Mouse (Mus musculus): ENCODE results near the gene A630076J17Rik. TPM values are rescaled to one million over a fixed set of nuclear protein-coding genes. Genes with fewer than 3 reads are reported as not detected.

The A630076J17Rik gene
- polyA plus RNA-seq, 1 experiment from 2014 or later, result 0.54 TPM

DNA sequence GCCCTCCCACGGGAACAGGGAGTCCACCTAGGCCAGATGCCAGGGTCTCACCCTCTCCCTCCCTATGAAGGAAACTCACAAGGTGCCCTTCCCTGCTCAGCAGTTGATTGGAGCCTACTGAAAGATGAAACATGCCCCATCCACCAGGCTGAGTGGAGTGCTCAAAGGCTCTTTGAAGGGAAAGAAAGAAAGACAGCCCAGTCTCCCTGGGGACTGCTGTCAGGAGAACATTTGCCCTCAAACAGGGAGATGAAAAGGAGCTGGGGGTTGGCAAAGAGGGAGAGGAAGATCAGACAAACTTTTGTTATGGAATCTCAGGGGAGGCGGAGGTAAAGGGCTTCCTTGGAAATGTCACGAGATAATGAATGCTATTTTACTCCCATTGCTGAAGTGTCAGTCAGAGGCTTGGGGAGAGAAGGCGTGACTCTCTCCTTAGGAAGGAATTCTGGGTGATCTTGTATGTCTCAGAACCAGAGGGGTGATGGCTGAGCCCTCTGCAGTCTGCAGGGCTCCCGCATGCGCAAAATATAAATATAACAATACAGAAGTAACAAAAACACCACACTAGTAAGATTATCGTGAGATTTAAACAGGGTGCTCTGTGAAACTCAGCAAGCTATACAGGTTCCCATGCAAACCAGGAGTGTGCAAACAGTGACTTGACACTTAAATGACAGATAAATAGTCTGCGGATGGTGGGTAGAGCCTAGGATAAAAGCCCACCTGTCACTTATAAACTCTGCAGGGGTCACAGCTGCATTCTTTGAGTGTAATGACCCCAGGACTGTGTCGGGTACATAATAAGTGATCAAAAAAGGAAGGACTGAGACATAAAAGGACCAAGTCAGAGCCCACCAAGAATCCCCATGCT lies 28.9 kb upstream of the A630076J17Rik start:
- no peaks in the 10 kb centered on the region for H3K27me3 ChIP-seq (ENCODE audit: insufficient read depth, low read length)
- no peak for TF ChIP-seq CTCF (IDR thresholded peaks at IDR 0.05; ENCODE audit: low read depth)
- H3K27ac ChIP-seq (ENCODE audit: low read depth), result no peak overlapping the region
- ATAC-seq (ENCODE audit: insufficient read depth) (no peak), DNase-seq (no peak)
- H3K9ac ChIP-seq, result no peak overlapping the region
- H3K4me3 ChIP-seq (ENCODE audit: low read depth, low read length), result no peak overlapping the region
- 33% methylated on average over 9 of the region's 9 CpGs for WGBS
- H3K9me3 ChIP-seq (ENCODE audit: low read depth, low read length), result no peaks in the 10 kb centered on the region
- no peaks in the 10 kb centered on the region for H3K4me1 ChIP-seq (ENCODE audit: insufficient read depth)
- H3K36me3 ChIP-seq (ENCODE audit: insufficient read depth), result no peaks in the 10 kb centered on the region
- no peak overlapping the region for H3K4me2 ChIP-seq

DNA sequence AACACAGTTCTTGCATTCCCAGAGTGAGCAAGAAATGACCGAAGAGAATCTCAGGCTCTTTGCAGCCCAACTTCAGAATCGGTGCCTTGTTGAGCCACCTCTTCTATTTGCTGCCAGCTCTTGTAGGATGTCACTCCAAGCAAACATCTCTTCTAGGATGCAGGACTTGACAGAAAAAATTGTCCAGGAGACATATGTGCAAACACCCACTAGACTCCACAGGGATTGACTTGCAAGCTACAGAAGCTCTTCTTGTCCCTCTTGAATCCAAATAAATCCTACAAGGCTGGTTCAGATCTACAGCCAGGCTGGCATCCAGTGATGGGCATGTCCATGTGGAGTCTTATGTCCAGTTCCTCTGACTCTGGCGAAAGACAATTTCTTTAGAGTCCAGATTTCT lies 26.0 kb upstream of the A630076J17Rik start:
- Histone ChIP-seq H3K27ac (ENCODE audit: low read depth) (no peak overlapping the region), H3K36me3 (ENCODE audit: insufficient read depth) (no peaks in the 10 kb centered on the region), H3K4me3 (ENCODE audit: low read depth, low read length) (no peak overlapping the region), H3K4me1 (ENCODE audit: insufficient read depth) (no peaks in the 10 kb centered on the region), H3K27me3 (ENCODE audit: insufficient read depth, low read length) (no peaks in the 10 kb centered on the region), H3K9ac (no peak overlapping the region), H3K4me2 (no peak overlapping the region), H3K9me3 (ENCODE audit: low read depth, low read length) (no peaks in the 10 kb centered on the region)
- no peak for ATAC-seq (ENCODE audit: insufficient read depth)
- DNase-seq, result no peak
- no peak for TF ChIP-seq CTCF (IDR thresholded peaks at IDR 0.05; ENCODE audit: low read depth)
- whole genome bisulfite sequencing, result 82% methylated on average over 3 of the region's 3 CpGs

DNA sequence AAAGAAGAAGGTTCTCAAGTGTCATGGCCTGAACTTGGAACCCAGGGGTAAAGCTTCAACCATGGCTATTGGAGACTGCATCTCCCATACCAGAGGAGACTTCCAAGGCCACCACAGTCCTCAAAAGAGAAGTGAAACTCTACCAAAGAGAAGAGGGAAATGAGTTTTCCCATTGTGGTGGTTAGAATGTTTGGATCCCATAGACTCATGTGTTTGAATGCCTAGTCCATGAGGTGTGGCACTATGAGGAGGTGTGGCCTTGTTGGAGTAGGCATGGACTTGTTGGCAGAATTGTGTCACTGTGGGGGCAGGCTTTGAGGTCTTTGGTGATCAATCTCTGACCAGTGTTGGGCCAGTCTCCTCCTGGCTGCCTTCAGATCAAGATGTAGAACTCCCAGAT lies 25.2 kb upstream of the A630076J17Rik start:
- Histone ChIP-seq H3K4me1 (ENCODE audit: insufficient read depth) (no peaks in the 10 kb centered on the region), H3K4me2 (no peak overlapping the region), H3K4me3 (ENCODE audit: low read depth, low read length) (no peak overlapping the region), H3K27ac (ENCODE audit: low read depth) (no peak overlapping the region), H3K9me3 (ENCODE audit: low read depth, low read length) (no peaks in the 10 kb centered on the region), H3K36me3 (ENCODE audit: insufficient read depth) (no peaks in the 10 kb centered on the region), H3K27me3 (ENCODE audit: insufficient read depth, low read length) (no peaks in the 10 kb centered on the region), H3K9ac (no peak overlapping the region)
- TF ChIP-seq CTCF (IDR thresholded peaks at IDR 0.05; ENCODE audit: low read depth), result no peak
- DNase-seq, result no peak
- no peak for ATAC-seq (ENCODE audit: insufficient read depth)

DNA sequence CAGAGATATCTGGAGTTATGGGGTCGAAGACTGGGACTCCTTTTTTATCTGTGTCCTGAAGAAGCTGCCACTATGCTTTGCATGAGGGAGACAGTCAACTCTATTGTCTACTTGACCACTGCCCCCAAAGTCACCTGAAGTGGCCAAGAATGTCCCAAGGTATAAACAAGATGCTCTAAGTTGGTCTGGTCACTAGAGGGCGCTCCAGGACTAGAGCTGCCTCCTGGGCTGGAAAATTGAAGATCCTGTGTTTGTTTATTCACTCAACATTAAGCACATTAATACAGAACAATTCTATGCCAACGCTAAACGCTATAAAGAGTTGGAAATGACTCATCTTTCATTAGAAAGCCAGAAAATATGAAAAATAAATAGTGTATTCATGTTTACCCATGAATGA lies 24.4 kb upstream of the A630076J17Rik start:
- no peaks in the 10 kb centered on the region for H3K36me3 ChIP-seq (ENCODE audit: insufficient read depth)
- no peak overlapping the region for H3K9ac ChIP-seq
- WGBS, result 8% methylated on average over 4 of the region's 4 CpGs
- TF ChIP-seq CTCF (IDR thresholded peaks at IDR 0.05; ENCODE audit: low read depth), result peak; percentile 85
- DNase-seq (peak; percentile 86), ATAC-seq (ENCODE audit: insufficient read depth) (no peak)
- H3K27me3 ChIP-seq (ENCODE audit: insufficient read depth, low read length), result no peaks in the 10 kb centered on the region
- H3K27ac ChIP-seq (ENCODE audit: low read depth), result no peak overlapping the region
- H3K9me3 ChIP-seq (ENCODE audit: low read depth, low read length), result no peaks in the 10 kb centered on the region
- no peak overlapping the region for H3K4me2 ChIP-seq
- H3K4me1 ChIP-seq (ENCODE audit: insufficient read depth), result no peaks in the 10 kb centered on the region
- H3K4me3 ChIP-seq (ENCODE audit: low read depth, low read length), result no peak overlapping the region

DNA sequence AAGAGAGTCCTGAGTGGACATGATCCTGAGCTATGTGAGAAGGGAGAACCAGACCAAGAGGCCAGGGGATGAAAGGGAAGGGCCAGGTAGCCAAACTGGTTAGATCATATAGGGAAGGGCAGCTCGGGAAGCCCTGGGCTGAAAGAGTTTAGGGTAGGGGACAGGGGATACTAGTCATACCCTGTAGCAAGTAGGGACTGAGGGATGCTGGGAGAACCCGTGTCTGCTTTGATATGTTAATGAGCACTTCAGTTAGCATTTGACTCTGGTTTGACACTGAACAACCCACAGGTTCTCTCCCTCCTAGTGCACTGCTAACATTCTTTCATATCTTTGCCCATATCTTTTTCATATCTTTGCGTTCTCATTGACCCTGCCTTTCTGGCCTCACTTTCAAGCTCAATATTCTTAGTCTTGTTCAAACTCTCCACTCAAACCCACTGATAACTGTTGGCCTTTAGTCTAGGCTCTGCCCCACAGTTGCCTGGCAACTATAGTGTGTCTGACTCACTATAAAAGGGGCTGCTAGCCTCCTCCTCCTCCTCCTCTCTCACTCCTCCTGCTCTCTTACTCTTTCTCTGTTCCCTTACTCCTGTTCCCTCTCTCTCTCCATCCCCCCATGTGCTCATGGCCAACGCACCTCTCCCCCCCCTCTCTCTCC lies 23.8 kb upstream of the A630076J17Rik start:
- peak; percentile 6 for DNase-seq
- Histone ChIP-seq H3K27me3 (ENCODE audit: insufficient read depth, low read length) (no peaks in the 10 kb centered on the region), H3K9me3 (ENCODE audit: low read depth, low read length) (no peaks in the 10 kb centered on the region), H3K4me1 (ENCODE audit: insufficient read depth) (no peaks in the 10 kb centered on the region), H3K9ac (no peak overlapping the region), H3K27ac (ENCODE audit: low read depth) (no peak overlapping the region), H3K4me2 (no peak overlapping the region), H3K4me3 (ENCODE audit: low read depth, low read length) (no peak overlapping the region), H3K36me3 (ENCODE audit: insufficient read depth) (no peaks in the 10 kb centered on the region)
- no peak for TF ChIP-seq CTCF (IDR thresholded peaks at IDR 0.05; ENCODE audit: low read depth)
- ATAC-seq (ENCODE audit: insufficient read depth), result peak; percentile 66
- WGBS, result 40% methylated on average over 4 of the region's 4 CpGs

DNA sequence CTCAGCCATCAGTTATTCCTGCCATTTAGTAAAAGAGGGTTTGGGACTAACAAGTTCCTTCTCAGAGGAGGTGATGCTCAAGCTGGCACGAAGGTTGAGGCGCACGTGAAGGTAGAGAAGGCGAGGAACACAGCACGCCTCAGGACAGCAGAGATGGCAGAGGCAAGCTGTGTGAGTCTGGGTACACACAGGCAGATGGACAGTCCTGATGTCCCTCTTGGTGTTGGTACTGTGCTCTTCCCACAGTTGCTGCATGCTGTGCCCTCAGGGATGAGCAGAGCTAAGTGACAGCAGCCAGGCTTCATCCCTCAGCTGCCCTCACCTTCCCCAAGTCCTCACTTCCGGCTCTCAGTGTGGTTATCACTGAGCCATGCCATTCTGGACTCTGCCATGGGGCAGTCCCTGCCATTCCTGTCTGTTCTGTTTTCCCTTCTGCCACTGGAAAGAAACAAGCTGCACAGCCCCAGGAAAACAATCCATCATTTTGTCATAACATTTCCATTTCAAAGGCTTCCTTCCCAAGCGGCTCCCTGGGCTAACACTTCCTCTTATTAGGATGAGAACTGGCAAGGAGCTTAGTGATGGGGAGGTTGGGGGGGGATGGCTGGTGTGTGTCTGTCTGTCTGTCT lies 22.7 kb upstream of the A630076J17Rik start:
- Histone ChIP-seq H3K4me2 (no peak overlapping the region), H3K27ac (ENCODE audit: low read depth) (no peak overlapping the region), H3K4me1 (ENCODE audit: insufficient read depth) (no peaks in the 10 kb centered on the region), H3K4me3 (ENCODE audit: low read depth, low read length) (no peak overlapping the region), H3K27me3 (ENCODE audit: insufficient read depth, low read length) (no peaks in the 10 kb centered on the region), H3K9ac (no peak overlapping the region), H3K36me3 (ENCODE audit: insufficient read depth) (no peaks in the 10 kb centered on the region), H3K9me3 (ENCODE audit: low read depth, low read length) (no peaks in the 10 kb centered on the region)
- 56% methylated on average over 7 of the region's 7 CpGs for WGBS
- DNase-seq (peak; percentile 52), ATAC-seq (ENCODE audit: insufficient read depth) (0 out of 2 replicates have a peak, but pooled peaks have one; percentile 18)
- no peak for TF ChIP-seq CTCF (IDR thresholded peaks at IDR 0.05; ENCODE audit: low read depth)

DNA sequence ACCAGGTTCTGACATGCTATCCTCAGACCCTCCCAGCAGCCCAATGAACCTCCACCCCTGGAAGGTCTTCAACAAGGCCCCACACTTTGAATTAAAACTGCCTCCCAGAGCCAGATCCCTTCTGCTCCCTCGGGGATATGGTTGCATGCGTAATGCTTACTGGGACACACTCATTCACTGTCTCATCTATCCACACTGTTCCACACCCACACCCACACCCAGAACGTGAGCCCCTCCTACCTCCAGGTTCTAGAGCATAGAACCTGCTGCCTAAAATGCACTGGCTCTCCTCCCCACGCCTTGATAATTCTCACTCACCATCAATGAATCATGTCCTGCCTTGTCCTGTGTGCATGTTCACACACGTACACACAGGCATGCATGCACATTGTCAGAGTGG lies 15.8 kb upstream of the A630076J17Rik start:
- Histone ChIP-seq H3K4me2 (no peak overlapping the region), H3K27me3 (ENCODE audit: insufficient read depth, low read length) (no peaks in the 10 kb centered on the region), H3K9me3 (ENCODE audit: low read depth, low read length) (no peaks in the 10 kb centered on the region), H3K4me3 (ENCODE audit: low read depth, low read length) (no peak overlapping the region), H3K27ac (ENCODE audit: low read depth) (no peak overlapping the region), H3K4me1 (ENCODE audit: insufficient read depth) (no peaks in the 10 kb centered on the region), H3K9ac (no peak overlapping the region), H3K36me3 (ENCODE audit: insufficient read depth) (no peaks in the 10 kb centered on the region)
- whole genome bisulfite sequencing, result 79% methylated on average over 5 of the region's 5 CpGs
- DNase-seq (no peak), ATAC-seq (ENCODE audit: insufficient read depth) (no peak)
- no peak for TF ChIP-seq CTCF (IDR thresholded peaks at IDR 0.05; ENCODE audit: low read depth)
